Mouse (Mus musculus): ENCODE data around the gene Pom121. TPM values are rescaled to one million over a fixed set of nuclear protein-coding genes. Genes with fewer than 3 reads are reported as not detected.
A peak's percentile ranks its signal among the peaks of the same experiment; 100 is the strongest.

The Pom121 gene
- polyA plus RNA-seq, 1 experiment from 2014 or later: 16.5 TPM

DNA sequence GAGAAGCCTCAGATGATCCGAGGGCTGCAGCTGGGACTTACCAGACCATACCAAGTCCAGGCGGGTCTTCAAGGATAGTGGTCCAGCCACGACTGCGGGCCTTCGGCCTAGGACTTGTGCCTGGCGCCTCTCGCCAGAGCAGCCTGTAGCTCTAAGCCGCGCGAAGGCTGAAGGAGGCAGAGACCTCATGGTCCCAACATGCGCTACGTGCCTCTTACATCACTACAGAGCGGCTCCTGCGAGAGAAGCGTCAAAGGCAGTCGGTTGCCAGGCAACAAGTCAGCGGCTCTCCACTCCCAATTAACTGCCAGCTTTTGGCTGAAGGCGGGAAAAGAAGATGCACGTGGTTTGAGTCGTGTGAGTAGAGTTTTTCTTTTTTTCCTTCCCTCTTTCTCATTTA, 10.3 kb upstream of the Pom121 start:
- Histone ChIP-seq H3K9ac (ENCODE audit: low read length) (no peak overlapping the region), H3K4me1 (replicated peaks; ENCODE audit: control insufficient read depth, insufficient read depth, low read length) (no peaks in the 10 kb centered on the region), H3K4me3 (ENCODE audit: low read depth, low read length) (no peak overlapping the region), H3K27ac (ENCODE audit: low read depth) (no peak overlapping the region), H3K4me2 (ENCODE audit: low read length) (no peak overlapping the region), H3K36me3 (ENCODE audit: control insufficient read depth, insufficient read depth, low read length) (peaks cover 8% of the 10 kb centered on the region; the same call in 1 of the 2 replicates), H3K27me3 (replicated peaks; ENCODE audit: control insufficient read depth, insufficient read depth, low read length) (no peaks in the 10 kb centered on the region), H3K9me3 (ENCODE audit: control insufficient read depth, low read length) (no peaks in the 10 kb centered on the region)
- peak; percentile 56 for DNase-seq (ENCODE audit: low spot score)
- no peak for ATAC-seq (replicated peaks; ENCODE audit: low FRiP score, low TSS enrichment, low read depth)
- 39% methylated on average over 20 of the region's 20 CpGs for WGBS

DNA sequence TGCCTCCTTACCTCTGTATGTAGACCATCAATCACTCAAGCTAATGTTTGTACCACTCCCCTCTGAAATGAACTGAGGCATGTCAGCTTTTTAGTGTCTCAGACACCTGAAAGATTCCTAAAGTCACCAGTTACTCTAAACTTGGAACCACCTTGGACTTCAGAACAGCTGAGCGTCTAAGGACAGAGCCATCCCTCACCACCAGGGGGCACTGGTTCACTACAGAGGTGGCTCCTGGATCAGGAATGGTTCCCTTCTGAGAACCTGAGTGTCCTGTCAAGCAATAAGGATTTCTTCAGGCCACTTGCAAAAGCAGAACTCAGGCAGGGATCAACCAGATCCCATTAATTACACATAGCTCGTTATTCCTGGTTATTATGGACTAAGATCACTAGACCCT, 5.9 kb upstream of the Pom121 start:
- DNase-seq (ENCODE audit: low spot score) (peak; percentile 91), ATAC-seq (replicated peaks; ENCODE audit: low FRiP score, low TSS enrichment, low read depth) (0 out of 2 replicates have a peak, but pooled peaks have one; percentile 28)
- no peak overlapping the region for H3K4me3 ChIP-seq (ENCODE audit: low read depth, low read length)
- H3K27ac ChIP-seq (ENCODE audit: low read depth): no peak overlapping the region
- H3K4me1 ChIP-seq (replicated peaks; ENCODE audit: control insufficient read depth, insufficient read depth, low read length): no peaks in the 10 kb centered on the region
- H3K4me2 ChIP-seq (ENCODE audit: low read length): no peak overlapping the region
- WGBS: 12% methylated on average over 2 of the region's 2 CpGs
- H3K9ac ChIP-seq (ENCODE audit: low read length): no peak overlapping the region
- no peaks in the 10 kb centered on the region for H3K36me3 ChIP-seq (ENCODE audit: control insufficient read depth, insufficient read depth, low read length)
- H3K9me3 ChIP-seq (ENCODE audit: control insufficient read depth, low read length): no peaks in the 10 kb centered on the region
- no peaks in the 10 kb centered on the region for H3K27me3 ChIP-seq (replicated peaks; ENCODE audit: control insufficient read depth, insufficient read depth, low read length)

DNA sequence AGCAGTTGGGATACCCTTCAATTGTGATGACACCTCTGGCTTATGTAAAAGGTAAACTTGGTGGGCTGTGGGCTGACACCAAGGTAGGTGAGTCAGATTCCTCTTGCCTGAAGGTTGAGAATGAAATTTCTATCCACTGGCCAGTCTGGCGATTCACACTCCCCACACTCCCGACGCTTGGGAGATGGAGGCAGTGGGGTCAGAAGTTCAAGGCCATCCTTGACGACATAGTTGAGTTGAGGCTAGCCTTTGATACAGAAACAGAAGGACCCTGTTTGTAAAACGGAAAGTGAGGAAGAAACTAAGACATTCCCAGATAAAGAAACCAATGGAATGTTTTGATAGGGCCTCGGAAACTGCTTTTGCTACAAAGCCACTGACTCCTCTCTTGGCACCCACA, 5.0 kb upstream of the Pom121 start:
- ATAC-seq (replicated peaks; ENCODE audit: low FRiP score, low TSS enrichment, low read depth): no peak
- H3K4me2 ChIP-seq (ENCODE audit: low read length): no peak overlapping the region
- H3K27ac ChIP-seq (ENCODE audit: low read depth): no peak overlapping the region
- 63% methylated on average over 6 of the region's 6 CpGs for WGBS
- no peak overlapping the region for H3K4me3 ChIP-seq (ENCODE audit: low read depth, low read length)
- H3K9ac ChIP-seq (ENCODE audit: low read length): no peak overlapping the region
- no peaks in the 10 kb centered on the region; the same call in 1 of the 2 replicates for H3K4me1 ChIP-seq (replicated peaks; ENCODE audit: control insufficient read depth, insufficient read depth, low read length)
- no peaks in the 10 kb centered on the region for H3K36me3 ChIP-seq (ENCODE audit: control insufficient read depth, insufficient read depth, low read length)
- no peak for DNase-seq (ENCODE audit: low spot score)
- H3K27me3 ChIP-seq (replicated peaks; ENCODE audit: control insufficient read depth, insufficient read depth, low read length): no peaks in the 10 kb centered on the region
- H3K9me3 ChIP-seq (ENCODE audit: control insufficient read depth, low read length): no peaks in the 10 kb centered on the region

DNA sequence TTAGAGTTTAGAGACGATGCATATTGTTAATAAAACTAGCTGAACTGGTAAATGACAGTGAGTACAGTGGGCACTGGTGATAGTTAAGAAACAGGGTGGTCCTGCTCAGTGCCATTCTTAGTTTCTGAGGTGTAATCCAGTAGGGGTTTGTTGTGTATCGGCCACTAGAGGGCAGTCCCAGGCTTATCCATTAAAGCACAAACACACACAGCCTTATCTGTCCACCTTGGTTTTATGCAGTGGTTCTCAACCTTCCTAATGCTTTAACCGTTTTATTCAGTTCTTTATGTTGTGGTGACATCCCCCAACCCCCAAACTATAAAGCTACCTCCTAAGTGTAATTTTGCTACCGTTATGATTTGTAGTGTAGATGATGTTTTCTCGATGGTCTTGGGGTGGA, 1.5 kb upstream of the Pom121 start:
- Histone ChIP-seq H3K4me2 (ENCODE audit: low read length) (no peak overlapping the region), H3K4me1 (replicated peaks; ENCODE audit: control insufficient read depth, insufficient read depth, low read length) (peaks cover 8% of the 10 kb centered on the region; the same call in 1 of the 2 replicates), H3K9ac (ENCODE audit: low read length) (no peak overlapping the region), H3K9me3 (ENCODE audit: control insufficient read depth, low read length) (no peaks in the 10 kb centered on the region), H3K27me3 (replicated peaks; ENCODE audit: control insufficient read depth, insufficient read depth, low read length) (no peaks in the 10 kb centered on the region), H3K36me3 (ENCODE audit: control insufficient read depth, insufficient read depth, low read length) (peaks cover 16% of the 10 kb centered on the region), H3K27ac (ENCODE audit: low read depth) (no peak overlapping the region), H3K4me3 (ENCODE audit: low read depth, low read length) (no peak overlapping the region)
- DNase-seq (ENCODE audit: low spot score) (no peak), ATAC-seq (replicated peaks; ENCODE audit: low FRiP score, low TSS enrichment, low read depth) (no peak)
- WGBS: 48% methylated on average over 5 of the region's 5 CpGs

DNA sequence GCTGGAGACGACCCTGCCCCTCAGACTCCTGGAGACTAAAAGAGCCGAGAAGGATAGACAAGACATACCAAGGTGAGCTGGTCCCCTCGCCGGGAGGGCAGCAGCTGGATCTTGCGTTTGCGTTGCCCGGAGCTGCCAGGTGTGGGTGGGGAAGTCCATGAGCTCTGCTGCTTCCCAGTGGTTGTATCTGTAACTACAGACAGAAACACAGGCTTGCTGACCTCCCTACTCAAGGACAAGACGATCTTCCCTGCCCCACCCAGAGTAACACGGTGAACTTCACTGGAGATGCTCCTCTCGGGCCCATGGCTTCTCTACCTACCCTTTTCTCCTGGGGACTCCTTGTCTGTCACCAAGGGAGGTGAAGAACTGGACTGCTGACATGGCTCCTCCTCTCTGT, 10.6 kb downstream of the Pom121 start:
- Histone ChIP-seq H3K9ac (ENCODE audit: low read length) (no peak overlapping the region), H3K9me3 (ENCODE audit: control insufficient read depth, low read length) (no peaks in the 10 kb centered on the region), H3K27me3 (replicated peaks; ENCODE audit: control insufficient read depth, insufficient read depth, low read length) (no peaks in the 10 kb centered on the region), H3K27ac (ENCODE audit: low read depth) (no peak overlapping the region), H3K36me3 (ENCODE audit: control insufficient read depth, insufficient read depth, low read length) (peaks cover 96% of the 10 kb centered on the region), H3K4me3 (ENCODE audit: low read depth, low read length) (no peak overlapping the region), H3K4me2 (ENCODE audit: low read length) (no peak overlapping the region), H3K4me1 (replicated peaks; ENCODE audit: control insufficient read depth, insufficient read depth, low read length) (no peaks in the 10 kb centered on the region)
- ATAC-seq (replicated peaks; ENCODE audit: low FRiP score, low TSS enrichment, low read depth) (no peak), DNase-seq (ENCODE audit: low spot score) (no peak)
- 74% methylated on average over 10 of the region's 10 CpGs for WGBS

DNA sequence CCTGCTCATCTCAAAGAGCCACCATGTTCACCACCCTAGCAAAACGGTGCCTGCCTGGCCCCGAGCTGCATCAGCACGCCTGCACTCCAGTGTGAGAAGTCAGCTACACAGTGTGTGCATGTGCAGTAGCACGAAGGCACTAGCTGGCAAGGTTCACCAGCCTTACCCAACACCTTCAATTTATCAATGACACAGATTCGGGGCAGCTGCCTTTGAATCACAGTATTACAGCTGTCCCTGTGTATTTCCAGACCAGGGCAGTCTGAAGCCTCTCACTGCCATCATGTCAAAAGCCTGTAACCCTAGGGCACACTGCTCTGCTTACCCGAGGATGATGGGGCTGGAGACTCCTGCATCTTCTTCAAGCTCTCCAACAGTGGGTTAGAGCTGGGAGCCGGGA, 11.6 kb downstream of the Pom121 start:
- no peak overlapping the region for H3K4me2 ChIP-seq (ENCODE audit: low read length)
- no peaks in the 10 kb centered on the region for H3K9me3 ChIP-seq (ENCODE audit: control insufficient read depth, low read length)
- no peak overlapping the region for H3K4me3 ChIP-seq (ENCODE audit: low read depth, low read length)
- H3K27ac ChIP-seq (ENCODE audit: low read depth): no peak overlapping the region
- H3K9ac ChIP-seq (ENCODE audit: low read length): no peak overlapping the region
- no peaks in the 10 kb centered on the region for H3K27me3 ChIP-seq (replicated peaks; ENCODE audit: control insufficient read depth, insufficient read depth, low read length)
- WGBS: 90% methylated on average over 7 of the region's 7 CpGs
- DNase-seq (ENCODE audit: low spot score) (no peak), ATAC-seq (replicated peaks; ENCODE audit: low FRiP score, low TSS enrichment, low read depth) (no peak)
- peaks cover 96% of the 10 kb centered on the region for H3K36me3 ChIP-seq (ENCODE audit: control insufficient read depth, insufficient read depth, low read length)
- no peaks in the 10 kb centered on the region for H3K4me1 ChIP-seq (replicated peaks; ENCODE audit: control insufficient read depth, insufficient read depth, low read length)

DNA sequence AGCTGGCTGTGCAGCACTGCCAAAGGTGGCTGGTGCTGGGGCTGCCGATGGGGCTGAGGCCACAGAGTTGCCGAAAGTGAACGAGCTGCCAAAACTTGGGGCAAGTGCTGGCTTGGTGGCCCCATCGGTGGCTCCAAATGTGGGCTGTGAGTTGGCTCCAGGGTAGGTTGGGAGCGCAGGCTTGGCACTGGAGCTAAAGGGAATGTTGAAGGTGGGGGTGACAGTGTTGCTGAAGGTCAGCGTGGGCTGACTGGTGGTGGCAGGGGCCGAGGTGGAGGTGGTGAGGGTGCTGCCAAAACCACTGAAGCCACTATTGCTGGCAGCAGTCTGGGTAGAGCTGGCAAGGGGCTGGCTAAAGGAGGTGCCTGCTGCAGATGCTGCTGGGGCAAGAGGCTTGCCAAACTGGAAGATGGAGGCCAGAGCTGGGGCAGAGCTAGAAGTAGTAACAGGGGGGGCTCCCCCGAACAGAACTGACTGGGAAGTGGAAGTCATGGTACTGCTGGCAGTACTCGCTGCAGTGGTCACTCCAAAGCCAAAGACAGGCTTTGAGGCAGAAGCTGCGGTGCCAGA, 12.9 kb downstream of the Pom121 start:
- H3K9me3 ChIP-seq (ENCODE audit: control insufficient read depth, low read length): no peaks in the 10 kb centered on the region
- H3K4me3 ChIP-seq (ENCODE audit: low read depth, low read length): no peak overlapping the region
- H3K9ac ChIP-seq (ENCODE audit: low read length): no peak overlapping the region
- DNase-seq (ENCODE audit: low spot score): no peak
- H3K4me2 ChIP-seq (ENCODE audit: low read length): no peak overlapping the region
- no peaks in the 10 kb centered on the region for H3K27me3 ChIP-seq (replicated peaks; ENCODE audit: control insufficient read depth, insufficient read depth, low read length)
- H3K36me3 ChIP-seq (ENCODE audit: control insufficient read depth, insufficient read depth, low read length): peaks cover 94% of the 10 kb centered on the region
- 92% methylated on average over 10 of the region's 10 CpGs for WGBS
- no peak for ATAC-seq (replicated peaks; ENCODE audit: low FRiP score, low TSS enrichment, low read depth)
- no peak overlapping the region for H3K27ac ChIP-seq (ENCODE audit: low read depth)
- H3K4me1 ChIP-seq (replicated peaks; ENCODE audit: control insufficient read depth, insufficient read depth, low read length): no peaks in the 10 kb centered on the region

DNA sequence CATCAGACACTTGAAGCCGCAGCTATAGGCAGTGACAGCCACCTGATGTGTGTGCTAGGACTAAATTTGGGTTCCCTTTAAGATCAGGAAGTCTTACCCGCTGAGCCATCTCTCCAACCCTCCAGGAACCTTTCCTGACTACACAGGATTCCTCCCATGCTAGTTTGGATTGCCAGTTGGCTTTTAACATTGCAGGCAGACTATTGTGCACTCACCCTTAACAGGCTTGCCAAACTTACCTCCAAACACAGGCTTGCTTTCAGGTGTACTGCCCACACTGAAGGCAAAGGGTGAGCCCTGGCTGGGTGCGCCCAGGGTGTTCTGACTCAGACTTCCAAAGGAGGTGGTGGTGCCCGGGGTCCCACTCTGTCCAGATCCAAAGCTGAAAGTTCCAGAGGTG, 13.7 kb downstream of the Pom121 start:
- no peak for ATAC-seq (replicated peaks; ENCODE audit: low FRiP score, low TSS enrichment, low read depth)
- WGBS: 95% methylated on average over 4 of the region's 4 CpGs

DNA sequence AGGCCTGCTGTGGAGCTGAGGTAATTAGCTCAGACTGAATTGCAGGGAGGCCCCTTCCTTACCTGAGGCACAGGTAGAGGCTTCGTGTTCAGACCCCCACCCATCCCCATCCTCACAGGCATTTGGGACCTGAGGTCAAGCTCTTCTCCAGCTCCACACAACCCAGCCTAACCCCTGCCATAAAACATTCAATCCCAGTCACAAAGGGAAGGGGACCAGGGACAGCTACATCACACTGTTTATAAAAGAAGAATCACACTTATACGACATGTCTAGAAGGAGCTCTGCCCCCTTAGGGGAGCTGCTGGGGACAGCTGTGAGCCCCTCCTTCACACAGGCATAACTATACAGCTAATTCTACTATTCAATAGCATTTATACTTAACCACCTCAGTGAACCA, 18.0 kb downstream of the Pom121 start:
- Histone ChIP-seq H3K4me3 (ENCODE audit: low read depth, low read length) (no peak overlapping the region), H3K9me3 (ENCODE audit: control insufficient read depth, low read length) (no peaks in the 10 kb centered on the region), H3K9ac (ENCODE audit: low read length) (no peak overlapping the region), H3K36me3 (ENCODE audit: control insufficient read depth, insufficient read depth, low read length) (peaks cover 92% of the 10 kb centered on the region), H3K27ac (ENCODE audit: low read depth) (no peak overlapping the region), H3K27me3 (replicated peaks; ENCODE audit: control insufficient read depth, insufficient read depth, low read length) (no peaks in the 10 kb centered on the region), H3K4me1 (replicated peaks; ENCODE audit: control insufficient read depth, insufficient read depth, low read length) (no peaks in the 10 kb centered on the region), H3K4me2 (ENCODE audit: low read length) (no peak overlapping the region)
- DNase-seq (ENCODE audit: low spot score) (no peak), ATAC-seq (replicated peaks; ENCODE audit: low FRiP score, low TSS enrichment, low read depth) (no peak)
- WGBS: 52% methylated on average over 2 of the region's 2 CpGs

More for the DNA sequence above, 13.7 kb downstream of the Pom121 start:
- Histone ChIP-seq H3K36me3 (ENCODE audit: control insufficient read depth, insufficient read depth, low read length) (peaks cover 98% of the 10 kb centered on the region), H3K4me1 (replicated peaks; ENCODE audit: control insufficient read depth, insufficient read depth, low read length) (no peaks in the 10 kb centered on the region), H3K27me3 (replicated peaks; ENCODE audit: control insufficient read depth, insufficient read depth, low read length) (no peaks in the 10 kb centered on the region), H3K9me3 (ENCODE audit: control insufficient read depth, low read length) (no peaks in the 10 kb centered on the region), H3K4me3 (ENCODE audit: low read depth, low read length) (no peak overlapping the region), H3K4me2 (ENCODE audit: low read length) (no peak overlapping the region), H3K27ac (ENCODE audit: low read depth) (no peak overlapping the region), H3K9ac (ENCODE audit: low read length) (no peak overlapping the region)
- no peak for DNase-seq (ENCODE audit: low spot score)
